Mouse (Mus musculus) forebrain, embryonic 13.5 days (tissue): ENCODE results near the gene Cd151. TPM values are rescaled to one million over a fixed set of nuclear protein-coding genes. Genes with fewer than 3 reads are reported as not detected.

Experiments used
- ATAC-seq: fragments of 200-750 bp; cut with Nextera tagmentation; 2 replicates; pipeline ENCODE4 v1.8.0; 2017
- H3K27ac ChIP-seq: fragments of 300-500 bp; sonication (generic); 2 replicates; pipeline ENCODE4 v1.5.1; 2015; ENCODE audit warnings: inconsistent platforms, mild to moderate bottlenecking, moderate library complexity
- H3K27me3 ChIP-seq: fragments of 300-500 bp; sonication (generic); 2 replicates; pipeline ENCODE4 v1.6.1; 2015; ENCODE audit warnings: mild to moderate bottlenecking, inconsistent platforms
- H3K36me3 ChIP-seq: fragments of 300-500 bp; sonication (generic); 2 replicates; pipeline ENCODE4 v1.6.1; 2015; ENCODE audit warnings: mild to moderate bottlenecking, inconsistent platforms; ENCODE audit not compliant: poor library complexity, severe bottlenecking
- H3K4me1 ChIP-seq: fragments of 300-500 bp; sonication (generic); 2 replicates; pipeline ENCODE4 v1.6.1; 2015; ENCODE audit warnings: inconsistent platforms
- H3K4me2 ChIP-seq: fragments of 300-500 bp; sonication (generic); 2 replicates; pipeline ENCODE4 v1.6.1; 2015; ENCODE audit warnings: inconsistent platforms, mild to moderate bottlenecking, moderate library complexity
- H3K4me3 ChIP-seq: fragments of 300-500 bp; sonication (generic); 2 replicates; pipeline ENCODE4 v1.5.1; 2015; ENCODE audit warnings: mild to moderate bottlenecking, inconsistent platforms
- H3K9ac ChIP-seq: fragments of 300-500 bp; sonication (generic); 2 replicates; pipeline ENCODE4 v1.6.1; 2015; ENCODE audit warnings: mild to moderate bottlenecking, inconsistent platforms
- H3K9me3 ChIP-seq: fragments of 300-500 bp; sonication (generic); replicated peaks from 2 replicates; pipeline ENCODE4 v1.6.1; 2016; ENCODE audit warnings: inconsistent platforms
- WGBS: fragments of 180-500 bp; shearing (Covaris S2); methylation state at CpG from one replicate; pipeline ENCODE4 v1.1.7; 2015; 5-methylcytosine and 5-hydroxymethylcytosine counted together
- polyA plus RNA-seq: library from polyadenylated mRNA; unstranded; fragments of >200 nt; fragmentation: Nextera tagmentation; extraction: Ambion mirVana; gene quantifications from 2 replicates; pipeline ENCODE4 v1.2.1, GENCODE M21; 2015

Gene Cd151
- polyA plus RNA-seq, 1 experiment from 2014 or later, result 12.0 TPM

- WGBS, result 84% methylated on average over 1 of the region's 1 CpGs
Measured at GRCm38 (mm10) chr7:141519795-141520194, 52.6 kb downstream of the Cd151 start.

More at GRCm38 (mm10) chr7:141519795-141520194, 52.6 kb downstream of the Cd151 start:
- ATAC-seq, result no peak
- no peak overlapping the region for H3K4me3 ChIP-seq
- H3K27ac ChIP-seq, result no peak overlapping the region
- H3K4me1 ChIP-seq, result no peaks in the 10 kb centered on the region
- no peak overlapping the region for H3K9ac ChIP-seq
- H3K36me3 ChIP-seq, result peaks cover 37% of the 10 kb centered on the region
- no peak overlapping the region for H3K4me2 ChIP-seq
- H3K9me3 ChIP-seq, result no peaks in the 10 kb centered on the region
- H3K27me3 ChIP-seq, result no peaks in the 10 kb centered on the region

Other genes with a start within 250 kb of the Cd151 start
- 82.4 and 91.3 TPM in 2 replicates for gene Phrf1, start 238.6 kb upstream of the Cd151 start, polyA plus RNA-seq
- gene Irf7, start 200.9 kb upstream of the Cd151 start, polyA plus RNA-seq, result 1.0 and 1.1 TPM in 2 replicates
- gene Cdhr5, start 190.6 kb upstream of the Cd151 start, polyA plus RNA-seq, result not detected in 2 replicates
- 0.60 and 0.62 TPM in 2 replicates for gene Sct, start 188.3 kb upstream of the Cd151 start, polyA plus RNA-seq
- 0.55 and 0.70 TPM in 2 replicates for gene Drd4, start 175.4 kb upstream of the Cd151 start, polyA plus RNA-seq
- 88.1 and 105 TPM in 2 replicates for gene Deaf1, start 139.7 kb upstream of the Cd151 start, polyA plus RNA-seq
- 61.3 and 66.0 TPM in 2 replicates for gene Tmem80, start 139.7 kb upstream of the Cd151 start, polyA plus RNA-seq
- gene Eps8l2, start 128.5 kb upstream of the Cd151 start, polyA plus RNA-seq, result 0.43 and 0.64 TPM in 2 replicates
- 386 and 415 TPM in 2 replicates for gene Taldo1, start 75.2 kb upstream of the Cd151 start, polyA plus RNA-seq
- 53.2 and 55.6 TPM in 2 replicates for gene Gatd1, start 53.3 kb upstream of the Cd151 start, polyA plus RNA-seq
- 27.3 and 27.5 TPM in 2 replicates for gene Cend1, start 37.9 kb upstream of the Cd151 start, polyA plus RNA-seq
- 58.2 and 65.1 TPM in 2 replicates for gene Slc25a22, start 29.5 kb upstream of the Cd151 start, polyA plus RNA-seq
- gene Pidd1, start 23.4 kb upstream of the Cd151 start, polyA plus RNA-seq, result 10.9 and 13.4 TPM in 2 replicates
- gene Rplp2, start 20.0 kb upstream of the Cd151 start, polyA plus RNA-seq, result 939 and 1,119 TPM in 2 replicates
- 19.5 and 21.0 TPM in 2 replicates for gene Pnpla2, start 12.2 kb upstream of the Cd151 start, polyA plus RNA-seq
- 3.2 and 6.0 TPM in 2 replicates for gene Cracr2b, start 6.3 kb upstream of the Cd151 start, polyA plus RNA-seq
- 76.5 and 89.5 TPM in 2 replicates for gene Polr2l, start 7.7 kb downstream of the Cd151 start, polyA plus RNA-seq
- gene Tspan4, start 7.8 kb downstream of the Cd151 start, polyA plus RNA-seq, result 18.0 and 20.0 TPM in 2 replicates
- 24.3 and 31.8 TPM in 2 replicates for gene Chid1, start 72.5 kb downstream of the Cd151 start, polyA plus RNA-seq
- 83.2 and 93.1 TPM in 2 replicates for gene Ap2a2, start 94.8 kb downstream of the Cd151 start, polyA plus RNA-seq
- 0.10 and 0.25 TPM in 2 replicates for gene Muc6, start 187.9 kb downstream of the Cd151 start, polyA plus RNA-seq
- 0.11 and 0.21 TPM in 2 replicates for gene Muc2, start 222.9 kb downstream of the Cd151 start, polyA plus RNA-seq